10 mouse cellular contexts compared by ENCODE assay signal in the genomic region with DNA sequence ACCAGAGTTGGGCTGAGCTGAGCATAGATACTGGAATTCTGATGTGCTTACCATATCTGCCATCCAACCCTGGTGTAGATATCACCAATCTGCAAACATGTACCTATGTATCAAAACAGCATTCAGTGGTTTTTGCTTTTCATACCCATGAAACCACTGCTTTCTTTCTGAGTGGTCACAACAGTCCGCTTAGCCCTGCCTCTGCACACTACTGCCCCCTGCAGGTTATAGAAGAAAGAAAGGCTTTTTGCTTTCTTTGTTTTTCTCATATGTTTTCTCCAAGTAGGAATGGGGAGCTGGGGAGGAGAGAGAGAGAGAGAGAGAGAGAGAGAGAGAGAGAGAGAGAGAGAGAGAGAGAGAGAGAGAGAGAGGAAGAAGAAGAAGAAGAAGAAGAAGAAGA.
DNase-seq lines count a peak whose midpoint lies in the region; ATAC-seq lines count a peak whose summit lies in the region.
"Had no signal": no experiment of that assay in that cellular context is flagged by ENCODE, and none has a peak within 500 bp of the region (broad histone marks: within the 10 kb centered on the region; RNA-seq: fewer than 3 reads in every experiment).

No protein-coding gene starts in this region.

- H3K4me2 ChIP-seq in midbrain, embryonic 11.5 days: no peak overlapping the region
- H3K4me2 ChIP-seq: heart, embryonic 13.5 days; lung, embryonic 15.5 days had no signal

- peaks cover 5% of the 10 kb centered on the region for H3K4me1 ChIP-seq in midbrain, embryonic 11.5 days (ENCODE audit: control insufficient read depth, insufficient read depth, low read length)
- peaks cover 11% of the 10 kb centered on the region for H3K4me1 ChIP-seq in midbrain, embryonic 10.5 days
- H3K4me1 ChIP-seq: lung, embryonic 15.5 days had no signal

- H3K9me3 ChIP-seq in midbrain, embryonic 11.5 days (ENCODE audit: control insufficient read depth, low read length): no peaks in the 10 kb centered on the region
- no peaks in the 10 kb centered on the region for H3K9me3 ChIP-seq in midbrain, embryonic 10.5 days (replicated peaks)
- H3K9me3 ChIP-seq: heart, embryonic 13.5 days; lung, embryonic 15.5 days had no signal

- no peak overlapping the region for H3K9ac ChIP-seq in midbrain, embryonic 11.5 days (ENCODE audit: low read length)
- H3K9ac ChIP-seq: heart, embryonic 13.5 days; lung, embryonic 15.5 days had no signal

- 22% methylated on average over 1 of the region's 1 CpGs for WGBS in midbrain, embryonic 11.5 days
- 11% methylated on average over 1 of the region's 1 CpGs for WGBS in midbrain, embryonic 10.5 days

- no peak for ATAC-seq in midbrain, embryonic 11.5 days (ENCODE audit: low FRiP score)
- ATAC-seq in megakaryocyte, adult 5-6 weeks (ENCODE audit: poor library complexity, severe bottlenecking): no peak

- no peak overlapping the region for H3K27ac ChIP-seq in midbrain, embryonic 11.5 days (ENCODE audit: low read depth, low read length)
- H3K27ac ChIP-seq in midbrain, embryonic 10.5 days (replicated peaks): no peak overlapping the region
- H3K27ac ChIP-seq: heart, embryonic 13.5 days; lung, embryonic 15.5 days had no signal

- DNase-seq in heart, adult 11 months: peak; percentile 67
- no peak for DNase-seq in heart, adult 9 months (ENCODE audit: low spot score in 2 of 2)
- peak; percentile 88 for DNase-seq in midbrain, embryonic 11.5 days (ENCODE audit: low spot score, missing footprints)
- no peak for DNase-seq in midbrain, embryonic 10.5 days (ENCODE audit: low spot score)
- peak; percentile 52 to 54 for DNase-seq in cerebellum, postnatal 14 days
- peak; percentile 73 for DNase-seq in retina, embryonic 14.5 days (ENCODE audit: low spot score)
- DNase-seq in ovary, postnatal 36 days (ENCODE audit: low spot score): no peak

- no peaks in the 10 kb centered on the region for H3K36me3 ChIP-seq in midbrain, embryonic 11.5 days (ENCODE audit: control insufficient read depth, insufficient read depth, low read length)
- no peaks in the 10 kb centered on the region for H3K36me3 ChIP-seq in midbrain, embryonic 10.5 days
- H3K36me3 ChIP-seq: heart, embryonic 13.5 days; lung, embryonic 15.5 days had no signal

- H3K27me3 ChIP-seq in midbrain, embryonic 11.5 days (ENCODE audit: control insufficient read depth, insufficient read depth, low read length): no peaks in the 10 kb centered on the region
- H3K27me3 ChIP-seq in midbrain, embryonic 10.5 days (ENCODE audit: low read depth, poor library complexity, severe bottlenecking): no peaks in the 10 kb centered on the region; the same call in 1 of the 2 replicates
- H3K27me3 ChIP-seq: heart, embryonic 13.5 days; lung, embryonic 15.5 days had no signal

- H3K4me3 ChIP-seq in midbrain, embryonic 11.5 days (ENCODE audit: low read depth, low read length): no peak overlapping the region
- no peak overlapping the region for H3K4me3 ChIP-seq in midbrain, embryonic 10.5 days
- H3K4me3 ChIP-seq: heart, embryonic 13.5 days; lung, embryonic 15.5 days had no signal

Comparison
In these comparisons a context has a peak if more than half of its experiments do, and no peak if none do; other contexts are left out.
1. DNase-seq: peak in heart, adult 11 months (single experiment), midbrain, embryonic 11.5 days (single experiment), cerebellum, postnatal 14 days (2 of 2) and retina, embryonic 14.5 days (single experiment); none in heart, adult 9 months (0 of 2), midbrain, embryonic 10.5 days (single experiment) and ovary, postnatal 36 days (single experiment).